12 mouse cellular contexts compared by ENCODE assay signal in the genomic region with DNA sequence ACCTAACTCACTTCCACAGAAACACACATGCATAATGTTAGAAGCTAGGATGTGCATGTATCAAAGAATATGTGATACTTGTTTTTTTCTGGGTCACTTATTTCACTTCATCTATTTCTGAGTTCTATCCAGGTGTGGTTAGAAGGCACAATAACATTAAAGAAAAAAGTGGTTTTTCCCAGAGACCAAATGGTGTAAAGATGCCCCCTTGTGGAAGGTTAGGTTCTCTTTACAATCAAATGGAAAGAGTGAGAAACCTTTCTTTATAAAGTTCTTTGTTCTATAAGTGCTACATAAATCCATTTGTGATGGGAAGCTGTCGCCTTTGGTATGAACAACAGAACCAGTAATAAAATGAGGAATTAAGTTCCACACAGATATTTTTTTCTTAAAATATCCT. TPM values are rescaled to one million over a fixed set of nuclear protein-coding genes. Genes with fewer than 3 reads are reported as not detected.
DNase-seq lines count a peak whose midpoint lies in the region; ATAC-seq and TF ChIP-seq lines count a peak whose summit lies in the region.
"Had no signal": no experiment of that assay in that cellular context is flagged by ENCODE, and none has a peak within 500 bp of the region (broad histone marks: within the 10 kb centered on the region; RNA-seq: fewer than 3 reads in every experiment).

No protein-coding gene starts in this region.

- H3K27me3 ChIP-seq in intestine, postnatal 0 days (replicated peaks; ENCODE audit: control insufficient read depth, insufficient read depth, low read length), result no peaks in the 10 kb centered on the region
- H3K27me3 ChIP-seq in intestine, embryonic 15.5 days (replicated peaks), result no peaks in the 10 kb centered on the region
- H3K27me3 ChIP-seq: hindbrain, embryonic 15.5 days; limb, embryonic 13.5 days had no signal

- no peak overlapping the region for H3K4me3 ChIP-seq in intestine, postnatal 0 days (ENCODE audit: low read depth, low read length)
- no peak overlapping the region for H3K4me3 ChIP-seq in intestine, embryonic 15.5 days (replicated peaks)
- H3K4me3 ChIP-seq: forebrain, embryonic 12.5 days; hindbrain, embryonic 15.5 days; limb, embryonic 13.5 days had no signal

- no peaks in the 10 kb centered on the region for H3K4me1 ChIP-seq in intestine, postnatal 0 days (replicated peaks; ENCODE audit: control insufficient read depth, insufficient read depth, low read length)
- no peaks in the 10 kb centered on the region for H3K4me1 ChIP-seq in intestine, embryonic 15.5 days (replicated peaks)
- H3K4me1 ChIP-seq: forebrain, embryonic 12.5 days; hindbrain, embryonic 15.5 days; limb, embryonic 13.5 days had no signal

- no peak for ATAC-seq in intestine, postnatal 0 days
- ATAC-seq in intestine, embryonic 15.5 days, result no peak

- WGBS in intestine, postnatal 0 days, result 40% methylated on average over 1 of the region's 1 CpGs
- 51% methylated on average over 1 of the region's 1 CpGs for WGBS in intestine, embryonic 15.5 days

- peak; percentile 32 for DNase-seq in thymus, postnatal 0 days (ENCODE audit: low spot score)
- DNase-seq in thymus, postnatal 14 days, result no peak
- DNase-seq in embryo, embryonic 11 days, result peak; percentile 57
- no peak for DNase-seq in right cerebral cortex, adult 18-20 months
- DNase-seq in gastrocnemius, adult 8-10 months (ENCODE audit: low spot score in 2 of 2), result no peak
- DNase-seq: right cerebral cortex, postnatal 4 days; thymus, postnatal 25 days had no signal

- H3K4me2 ChIP-seq in intestine, postnatal 0 days (replicated peaks; ENCODE audit: low read depth), result no peak overlapping the region
- no peak overlapping the region for H3K4me2 ChIP-seq in intestine, embryonic 15.5 days (replicated peaks)
- H3K4me2 ChIP-seq: forebrain, embryonic 12.5 days; hindbrain, embryonic 15.5 days; limb, embryonic 13.5 days had no signal

- no peak overlapping the region for H3K27ac ChIP-seq in intestine, postnatal 0 days (ENCODE audit: low read depth, low read length)
- H3K27ac ChIP-seq in intestine, embryonic 15.5 days, result no peak overlapping the region
- H3K27ac ChIP-seq: forebrain, embryonic 12.5 days; hindbrain, embryonic 15.5 days; limb, embryonic 13.5 days had no signal

- peak; percentile 66 for TF ChIP-seq CTCF in intestine, postnatal 0 days (IDR thresholded peaks at IDR 0.05; ENCODE audit: low read depth)

- H3K9me3 ChIP-seq in intestine, postnatal 0 days (ENCODE audit: control insufficient read depth), result no peaks in the 10 kb centered on the region
- H3K9me3 ChIP-seq in intestine, embryonic 15.5 days, result no peaks in the 10 kb centered on the region
- H3K9me3 ChIP-seq: forebrain, embryonic 12.5 days; hindbrain, embryonic 15.5 days; limb, embryonic 13.5 days had no signal

- no peaks in the 10 kb centered on the region for H3K36me3 ChIP-seq in intestine, postnatal 0 days (ENCODE audit: control insufficient read depth, insufficient read depth)
- no peaks in the 10 kb centered on the region for H3K36me3 ChIP-seq in intestine, embryonic 15.5 days
- H3K36me3 ChIP-seq: forebrain, embryonic 12.5 days; hindbrain, embryonic 15.5 days; limb, embryonic 13.5 days had no signal

- no peak overlapping the region for H3K9ac ChIP-seq in intestine, postnatal 0 days (ENCODE audit: low read depth, low read length)
- no peak overlapping the region for H3K9ac ChIP-seq in intestine, embryonic 15.5 days
- H3K9ac ChIP-seq: forebrain, embryonic 12.5 days; hindbrain, embryonic 15.5 days; limb, embryonic 13.5 days had no signal

RNA-seq across cellular contexts. Expression of gene Nmd3, which starts 19.9 kb away (rescaled TPM):
- polyA plus RNA-seq in intestine, postnatal 0 days (2015; fragmentation: Nextera tagmentation; extraction: Ambion mirVana), result 71.5 and 72.7 TPM in 2 replicates
- polyA plus RNA-seq in intestine, embryonic 15.5 days (2015; fragmentation: Nextera tagmentation; extraction: Ambion mirVana), result 139 and 146 TPM in 2 replicates
- polyA plus RNA-seq in thymus, postnatal 0 days (2015; fragmentation: Nextera tagmentation; extraction: Ambion mirVana), result 160 and 167 TPM in 2 replicates
- total RNA-seq in gastrocnemius, adult 8-10 months (2022), result 10 to 100 TPM; 27.2 to 37.7 (median 34.8) TPM

Comparison
In these comparisons a context has a peak if more than half of its experiments do, and no peak if none do; other contexts are left out.
1. DNase-seq: peak in thymus, postnatal 0 days (single experiment) and embryo, embryonic 11 days (single experiment); none in thymus, postnatal 14 days (single experiment), right cerebral cortex, adult 18-20 months (single experiment) and gastrocnemius, adult 8-10 months (0 of 2).